Mouse (Mus musculus): Measurements from ENCODE around the gene Snph. TPM values are rescaled to one million over a fixed set of nuclear protein-coding genes. Genes with fewer than 3 reads are reported as not detected.

Gene Snph
- polyA plus RNA-seq, 1 experiment from 2014 or later, result 0.30 TPM

GRCm38 (mm10) chr2:151585934-151586333 is 46.5 kb downstream of the Snph start:
- no peaks in the 10 kb centered on the region for H3K4me1 ChIP-seq (ENCODE audit: control insufficient read depth, insufficient read depth, low read length)
- no peak for ATAC-seq (replicated peaks; ENCODE audit: insufficient number of reproducible peaks, low FRiP score, low TSS enrichment)
- no peak overlapping the region for H3K9ac ChIP-seq (ENCODE audit: low read depth, low read length)
- H3K36me3 ChIP-seq (ENCODE audit: control insufficient read depth, insufficient read depth, low read length), result no peaks in the 10 kb centered on the region
- no peaks in the 10 kb centered on the region for H3K9me3 ChIP-seq (replicated peaks; ENCODE audit: control insufficient read depth, low read length)
- H3K27me3 ChIP-seq (ENCODE audit: control insufficient read depth, insufficient read depth, low read length), result no peaks in the 10 kb centered on the region; the same call in 1 of the 2 replicates
- 44% methylated on average over 3 of the region's 3 CpGs for WGBS (ENCODE audit: insufficient replicate concordance)
- no peak overlapping the region for H3K4me3 ChIP-seq (ENCODE audit: low read depth, low read length)
- H3K27ac ChIP-seq (ENCODE audit: low read depth, low read length), result no peak overlapping the region
- no peak overlapping the region for H3K4me2 ChIP-seq

GRCm38 (mm10) chr2:151580945-151581344 is 51.4 kb downstream of the Snph start:
- WGBS (ENCODE audit: insufficient replicate concordance), result 23% methylated on average over 1 of the region's 1 CpGs
- H3K4me2 ChIP-seq, result no peak overlapping the region
- no peak overlapping the region for H3K9ac ChIP-seq (ENCODE audit: low read depth, low read length)
- no peaks in the 10 kb centered on the region for H3K9me3 ChIP-seq (replicated peaks; ENCODE audit: control insufficient read depth, low read length)
- H3K4me1 ChIP-seq (ENCODE audit: control insufficient read depth, insufficient read depth, low read length), result no peaks in the 10 kb centered on the region; the same call in 1 of the 2 replicates
- no peak for ATAC-seq (replicated peaks; ENCODE audit: insufficient number of reproducible peaks, low FRiP score, low TSS enrichment)
- no peak overlapping the region for H3K27ac ChIP-seq (ENCODE audit: low read depth, low read length)
- no peak overlapping the region for H3K4me3 ChIP-seq (ENCODE audit: low read depth, low read length)
- no peaks in the 10 kb centered on the region for H3K36me3 ChIP-seq (ENCODE audit: control insufficient read depth, insufficient read depth, low read length)
- H3K27me3 ChIP-seq (ENCODE audit: control insufficient read depth, insufficient read depth, low read length), result no peaks in the 10 kb centered on the region

- H3K9me3 ChIP-seq (replicated peaks; ENCODE audit: control insufficient read depth, low read length), result no peaks in the 10 kb centered on the region
- no peaks in the 10 kb centered on the region for H3K36me3 ChIP-seq (ENCODE audit: control insufficient read depth, insufficient read depth, low read length)
- no peak overlapping the region for H3K27ac ChIP-seq (ENCODE audit: low read depth, low read length)
- H3K4me1 ChIP-seq (ENCODE audit: control insufficient read depth, insufficient read depth, low read length), result peaks cover 7% of the 10 kb centered on the region; the same call in 1 of the 2 replicates
- no peaks in the 10 kb centered on the region for H3K27me3 ChIP-seq (ENCODE audit: control insufficient read depth, insufficient read depth, low read length)
- 62% methylated on average over 4 of the region's 4 CpGs for WGBS (ENCODE audit: insufficient replicate concordance)
- H3K9ac ChIP-seq (ENCODE audit: low read depth, low read length), result no peak overlapping the region
- no peak for ATAC-seq (replicated peaks; ENCODE audit: insufficient number of reproducible peaks, low FRiP score, low TSS enrichment)
- H3K4me3 ChIP-seq (ENCODE audit: low read depth, low read length), result no peak overlapping the region
- H3K4me2 ChIP-seq, result no peak overlapping the region
These were observed 53.2 kb downstream of the Snph start for GRCm38 (mm10) chr2:151579183-151579582.

DNA sequence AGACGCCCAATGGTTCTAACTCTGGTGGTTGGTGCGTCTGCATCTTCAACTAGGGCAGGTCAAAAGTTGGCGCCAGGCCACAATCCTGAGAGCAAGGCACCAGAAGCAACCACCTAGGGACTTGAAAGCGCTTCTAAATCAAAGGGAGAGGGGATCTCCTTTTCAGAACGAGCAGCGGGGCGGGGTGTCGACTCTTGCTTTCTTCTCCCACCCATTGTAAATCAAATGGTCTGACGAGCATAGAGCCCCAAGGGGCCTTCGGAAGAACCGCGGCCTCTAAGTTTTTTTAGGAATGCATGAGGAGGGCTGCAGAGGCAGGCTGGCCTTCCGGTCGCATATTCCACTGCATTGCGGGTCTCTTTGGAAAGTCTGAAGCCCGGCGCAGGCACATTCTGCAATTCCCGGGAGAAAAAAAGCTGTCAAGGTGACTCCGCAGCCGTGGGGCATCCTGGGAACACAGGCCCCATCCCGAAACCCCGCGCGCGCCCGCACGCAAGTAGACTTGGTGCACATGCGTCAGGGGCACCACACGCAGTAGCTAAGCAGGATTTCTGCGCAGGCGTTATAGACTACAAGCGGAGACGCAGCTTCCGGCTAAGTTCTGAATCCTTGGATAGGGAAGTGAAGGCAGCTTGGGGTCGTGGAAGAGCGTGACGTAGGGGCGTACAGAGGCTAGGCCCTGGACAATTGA is 56.5 kb downstream of the Snph start:
- Histone ChIP-seq H3K9ac (ENCODE audit: low read depth, low read length) (peak overlapping the region; percentile 73), H3K4me2 (peak overlapping the region; percentile 86), H3K27me3 (ENCODE audit: control insufficient read depth, insufficient read depth, low read length) (no peaks in the 10 kb centered on the region), H3K9me3 (replicated peaks; ENCODE audit: control insufficient read depth, low read length) (no peaks in the 10 kb centered on the region), H3K4me3 (ENCODE audit: low read depth, low read length) (peak overlapping the region; percentile 44), H3K36me3 (ENCODE audit: control insufficient read depth, insufficient read depth, low read length) (no peaks in the 10 kb centered on the region), H3K4me1 (ENCODE audit: control insufficient read depth, insufficient read depth, low read length) (peaks cover 7% of the 10 kb centered on the region; the same call in 1 of the 2 replicates), H3K27ac (ENCODE audit: low read depth, low read length) (peak overlapping the region; percentile 71)
- ATAC-seq (replicated peaks; ENCODE audit: insufficient number of reproducible peaks, low FRiP score, low TSS enrichment), result peak; percentile 75
- 2% methylated on average over 38 of the region's 38 CpGs for WGBS (ENCODE audit: insufficient replicate concordance)

DNA sequence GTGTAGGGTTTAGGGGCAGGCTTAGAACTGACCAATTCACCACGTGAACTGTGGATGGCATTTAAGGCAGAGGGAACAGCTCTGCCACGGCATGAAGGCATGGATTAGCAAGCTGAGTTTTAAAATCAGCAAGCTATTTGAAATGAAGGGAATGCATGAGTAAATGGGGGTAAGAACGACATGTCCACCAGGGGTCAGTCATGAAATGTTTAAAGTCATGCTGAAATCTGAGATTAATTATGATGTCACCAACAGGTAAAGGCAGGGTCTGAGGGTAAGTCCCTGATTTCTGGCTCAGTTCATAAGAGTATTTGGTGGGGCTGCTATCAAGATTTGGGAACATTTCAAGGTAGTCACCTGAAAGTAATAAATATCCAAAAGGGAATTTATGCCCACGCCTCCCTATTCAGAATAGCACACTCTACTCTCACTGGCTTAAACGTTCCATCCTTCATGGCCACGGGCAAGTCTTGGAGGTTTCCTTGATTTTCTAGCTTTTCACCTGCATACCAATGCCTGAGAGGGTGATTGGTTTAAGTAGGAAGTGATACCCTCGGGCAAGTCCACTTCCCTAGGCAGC is 57.2 kb downstream of the Snph start:
- ATAC-seq (replicated peaks; ENCODE audit: insufficient number of reproducible peaks, low FRiP score, low TSS enrichment), result no peak
- H3K36me3 ChIP-seq (ENCODE audit: control insufficient read depth, insufficient read depth, low read length), result no peaks in the 10 kb centered on the region
- 27% methylated on average over 7 of the region's 7 CpGs for WGBS (ENCODE audit: insufficient replicate concordance)
- no peaks in the 10 kb centered on the region for H3K9me3 ChIP-seq (replicated peaks; ENCODE audit: control insufficient read depth, low read length)
- H3K27ac ChIP-seq (ENCODE audit: low read depth, low read length), result peak overlapping the region; percentile 71
- H3K4me2 ChIP-seq, result peak overlapping the region; percentile 86
- H3K4me3 ChIP-seq (ENCODE audit: low read depth, low read length), result peak overlapping the region; percentile 44
- peaks cover 7% of the 10 kb centered on the region; the same call in 1 of the 2 replicates for H3K4me1 ChIP-seq (ENCODE audit: control insufficient read depth, insufficient read depth, low read length)
- no peaks in the 10 kb centered on the region for H3K27me3 ChIP-seq (ENCODE audit: control insufficient read depth, insufficient read depth, low read length)
- H3K9ac ChIP-seq (ENCODE audit: low read depth, low read length), result peak overlapping the region; percentile 73

- ATAC-seq (replicated peaks; ENCODE audit: insufficient number of reproducible peaks, low FRiP score, low TSS enrichment), result no peak
- Histone ChIP-seq H3K4me2 (no peak overlapping the region), H3K4me1 (ENCODE audit: control insufficient read depth, insufficient read depth, low read length) (peaks cover 7% of the 10 kb centered on the region; the same call in 1 of the 2 replicates), H3K27me3 (ENCODE audit: control insufficient read depth, insufficient read depth, low read length) (no peaks in the 10 kb centered on the region), H3K4me3 (ENCODE audit: low read depth, low read length) (no peak overlapping the region), H3K27ac (ENCODE audit: low read depth, low read length) (no peak overlapping the region), H3K9ac (ENCODE audit: low read depth, low read length) (no peak overlapping the region), H3K9me3 (replicated peaks; ENCODE audit: control insufficient read depth, low read length) (no peaks in the 10 kb centered on the region), H3K36me3 (ENCODE audit: control insufficient read depth, insufficient read depth, low read length) (no peaks in the 10 kb centered on the region)
- WGBS (ENCODE audit: insufficient replicate concordance), result 63% methylated on average over 5 of the region's 5 CpGs
These were observed 57.8 kb downstream of the Snph start for GRCm38 (mm10) chr2:151574607-151575006.

DNA sequence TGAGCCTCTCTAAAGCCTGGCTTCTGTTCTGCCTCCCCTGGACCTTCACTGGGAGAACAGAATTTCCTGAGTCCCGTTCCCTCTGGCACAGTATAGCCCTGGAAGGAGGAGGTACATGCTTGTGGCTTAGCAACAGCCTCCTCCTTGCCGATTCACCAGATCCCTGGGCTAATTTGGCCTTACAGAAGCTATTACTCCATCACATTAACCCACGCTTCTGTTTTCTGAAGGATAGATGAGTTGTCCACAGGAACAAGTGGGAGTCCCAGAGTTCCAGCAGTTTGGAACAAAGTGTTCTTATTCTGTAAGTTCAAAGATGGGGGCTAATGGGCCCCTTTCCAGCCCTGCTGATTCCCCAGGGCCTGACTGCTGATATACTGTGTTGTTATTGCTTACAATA is 58.7 kb downstream of the Snph start:
- Histone ChIP-seq H3K4me3 (ENCODE audit: low read depth, low read length) (no peak overlapping the region), H3K27ac (ENCODE audit: low read depth, low read length) (no peak overlapping the region), H3K27me3 (ENCODE audit: control insufficient read depth, insufficient read depth, low read length) (no peaks in the 10 kb centered on the region), H3K9ac (ENCODE audit: low read depth, low read length) (no peak overlapping the region), H3K4me1 (ENCODE audit: control insufficient read depth, insufficient read depth, low read length) (peaks cover 7% of the 10 kb centered on the region; the same call in 1 of the 2 replicates), H3K4me2 (no peak overlapping the region), H3K9me3 (replicated peaks; ENCODE audit: control insufficient read depth, low read length) (no peaks in the 10 kb centered on the region), H3K36me3 (ENCODE audit: control insufficient read depth, insufficient read depth, low read length) (no peaks in the 10 kb centered on the region)
- WGBS (ENCODE audit: insufficient replicate concordance), result 61% methylated on average over 3 of the region's 3 CpGs
- ATAC-seq (replicated peaks; ENCODE audit: insufficient number of reproducible peaks, low FRiP score, low TSS enrichment), result no peak

DNA sequence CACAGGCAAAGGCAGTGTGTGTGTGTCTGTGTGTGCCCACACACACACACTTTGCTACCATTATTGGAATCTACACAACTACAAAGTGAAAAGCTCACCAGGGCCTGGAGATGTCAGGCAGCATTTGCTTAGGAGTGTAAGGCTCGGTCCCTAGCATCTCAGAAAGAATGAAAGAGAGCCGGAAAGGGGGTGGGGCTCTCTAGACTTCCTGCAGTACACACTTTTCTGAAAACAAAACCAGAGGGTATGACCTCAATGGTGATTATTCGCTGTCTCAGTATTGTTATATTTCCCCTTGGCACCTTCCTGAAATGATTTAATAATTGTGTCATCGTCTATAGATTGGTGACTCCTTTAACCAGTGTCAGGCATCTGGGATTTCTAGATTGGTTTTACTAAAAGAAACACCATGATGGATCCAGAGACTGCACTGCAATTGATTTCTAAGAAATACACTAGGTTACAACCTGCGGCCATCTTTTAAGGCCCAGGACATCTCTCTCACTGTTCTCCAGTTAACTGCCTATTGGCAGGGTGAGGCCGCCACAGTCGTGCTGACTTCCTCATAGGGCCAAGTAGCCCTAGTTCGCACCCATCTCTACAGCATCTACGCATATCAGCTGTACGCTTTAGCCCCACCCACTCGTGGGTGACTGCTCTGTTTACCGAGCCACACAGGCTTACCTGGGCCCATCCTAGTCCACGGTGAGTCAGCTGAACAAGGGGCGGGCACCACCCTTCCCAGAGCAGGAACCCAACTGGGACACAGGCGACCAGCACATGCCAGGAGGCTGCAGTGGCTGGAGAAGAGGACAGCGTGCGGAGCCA is 60.3 kb downstream of the Snph start, which contains the start of gene Sdcbp2:
Gene Sdcbp2, plus strand, starts transcription at position 750 of the 828 bp plus-strand sequence.
- H3K9me3 ChIP-seq (replicated peaks; ENCODE audit: control insufficient read depth, low read length), result no peaks in the 10 kb centered on the region
- H3K4me3 ChIP-seq (ENCODE audit: low read depth, low read length), result no peak within 1 kb of the TSS
- H3K27me3 ChIP-seq (ENCODE audit: control insufficient read depth, insufficient read depth, low read length), result no peaks in the 10 kb centered on the region
- peaks cover 7% of the 10 kb centered on the region; the same call in 1 of the 2 replicates for H3K4me1 ChIP-seq (ENCODE audit: control insufficient read depth, insufficient read depth, low read length)
- H3K36me3 ChIP-seq (ENCODE audit: control insufficient read depth, insufficient read depth, low read length), result no peaks in the 10 kb centered on the region
- no peak within 1 kb of the TSS for H3K9ac ChIP-seq (ENCODE audit: low read depth, low read length)
- 66% methylated on average over 17 of the region's 17 CpGs for WGBS (ENCODE audit: insufficient replicate concordance)
- no peak within 1 kb of the TSS for H3K4me2 ChIP-seq
- no peak within 1 kb of the TSS for H3K27ac ChIP-seq (ENCODE audit: low read depth, low read length)
- ATAC-seq (replicated peaks; ENCODE audit: insufficient number of reproducible peaks, low FRiP score, low TSS enrichment), result no peak
